Mouse (Mus musculus) heart, embryonic 16.5 days (tissue): ENCODE measurements around the gene Nfib. TPM values are rescaled to one million over a fixed set of nuclear protein-coding genes. Genes with fewer than 3 reads are reported as not detected.
A peak's percentile ranks its signal among the peaks of the same experiment; 100 is the strongest.

ENCODE experiments used
- ATAC-seq: fragments of 200-750 bp; cut with Nextera tagmentation; replicated peaks from 2 replicates; pipeline ENCODE4 v1.8.0; 2017; ENCODE audit warnings: moderate number of reproducible peaks; ENCODE audit not compliant: insufficient read depth, low FRiP score; ENCODE audit errors: extremely low read depth
- H3K27ac ChIP-seq: fragments of 300-500 bp; sonication (generic); 2 replicates; pipeline ENCODE4 v1.5.1; 2014; ENCODE audit warnings: mild to moderate bottlenecking, low read length, control low read depth, moderate library complexity
- H3K27me3 ChIP-seq: fragments of 300-500 bp; sonication (generic); 2 replicates; pipeline ENCODE4 v1.6.1; 2014; ENCODE audit warnings: low read length, mixed read lengths; ENCODE audit not compliant: control insufficient read depth, insufficient read depth
- H3K36me3 ChIP-seq: fragments of 300-500 bp; sonication (generic); 2 replicates; pipeline ENCODE4 v1.6.1; 2014; ENCODE audit not compliant: control insufficient read depth, insufficient read depth
- H3K4me1 ChIP-seq: fragments of 300-500 bp; sonication (generic); 2 replicates; pipeline ENCODE4 v1.6.1; 2014; ENCODE audit warnings: low read length, mixed read lengths; ENCODE audit not compliant: control insufficient read depth, insufficient read depth
- H3K4me2 ChIP-seq: fragments of 300-500 bp; sonication (generic); 2 replicates; pipeline ENCODE4 v1.6.1; 2014; ENCODE audit warnings: low read depth, mild to moderate bottlenecking, control low read depth, low read length
- H3K4me3 ChIP-seq: fragments of 300-500 bp; sonication (generic); 2 replicates; pipeline ENCODE4 v1.5.1; 2014; ENCODE audit warnings: mild to moderate bottlenecking, control low read depth, low read length
- H3K9ac ChIP-seq: fragments of 300-500 bp; sonication (generic); 2 replicates; pipeline ENCODE4 v1.6.1; 2014; ENCODE audit warnings: low read length, control low read depth
- H3K9me3 ChIP-seq: fragments of 300-500 bp; sonication (generic); replicated peaks from 2 replicates; pipeline ENCODE4 v1.6.1; 2016; ENCODE audit warnings: low read length; ENCODE audit not compliant: control insufficient read depth
- WGBS: fragments of 180-500 bp; shearing (Covaris S2); extraction: QIAGEN DNeasy Blood & Tissue Kit; methylation state at CpG from one replicate; pipeline ENCODE4 v1.1.7; 2014; 5-methylcytosine and 5-hydroxymethylcytosine counted together
- polyA plus RNA-seq: library from polyadenylated mRNA; unstranded; fragments of >200 nt; fragmentation: Nextera tagmentation; extraction: Ambion mirVana; gene quantifications from 2 replicates; pipeline ENCODE4 v1.2.1, GENCODE M21; 2015

The Nfib gene
- polyA plus RNA-seq, 1 experiment from 2014 or later = 56.7 TPM

DNA sequence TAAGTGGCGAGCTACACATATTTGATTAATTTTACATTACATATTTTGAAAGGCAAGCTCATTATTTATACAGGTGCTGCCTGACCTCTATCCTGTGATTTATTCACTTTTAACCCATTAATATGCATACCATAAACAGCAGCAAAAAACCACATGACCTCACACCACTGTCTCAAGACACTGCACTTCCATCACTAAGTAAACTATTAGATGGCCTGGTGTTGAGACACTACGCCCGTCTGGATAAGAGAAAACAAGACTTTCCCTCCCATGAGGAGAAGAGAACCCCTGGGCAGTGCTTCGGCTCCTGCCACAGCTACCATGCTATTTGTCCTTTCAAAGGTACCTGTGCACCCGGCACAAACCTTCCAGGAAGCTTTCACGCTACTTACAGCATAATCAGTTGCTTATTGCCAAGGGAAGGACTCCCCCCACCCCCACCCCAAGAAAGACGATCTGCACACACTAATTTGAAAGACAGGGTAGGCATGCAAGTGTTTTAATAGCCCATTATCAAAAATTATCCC lies 242.3 kb downstream of the Nfib start:
- Histone ChIP-seq H3K4me1 (peaks cover 71% of the 10 kb centered on the region), H3K9ac (no peak overlapping the region), H3K27me3 (no peaks in the 10 kb centered on the region), H3K9me3 (no peaks in the 10 kb centered on the region), H3K36me3 (no peaks in the 10 kb centered on the region; the same call in 1 of the 2 replicates), H3K4me2 (no peak overlapping the region), H3K4me3 (no peak overlapping the region), H3K27ac (peak overlapping the region; percentile 56; the same call in 1 of the 2 replicates)
- whole genome bisulfite sequencing = 58% methylated on average over 7 of the region's 7 CpGs
- no peak for ATAC-seq

DNA sequence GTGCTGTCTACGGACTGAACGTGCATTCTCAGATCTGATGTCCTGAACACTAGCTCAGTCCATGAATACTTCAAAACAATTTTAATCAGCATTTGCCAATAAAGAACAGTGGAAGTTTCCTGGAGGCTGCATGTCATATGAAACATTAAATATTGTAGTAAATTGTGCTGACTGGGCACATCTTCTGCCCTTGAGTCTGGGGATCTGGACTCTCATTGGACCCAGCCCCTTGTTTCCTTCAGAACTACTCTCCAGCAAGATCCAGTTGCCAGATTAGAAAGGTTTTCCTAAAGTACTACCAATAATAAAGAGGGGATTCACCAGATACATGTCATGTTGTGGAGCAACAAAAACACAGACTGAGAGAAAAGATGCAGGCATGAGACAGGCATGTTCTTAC lies 243.9 kb downstream of the Nfib start:
- Histone ChIP-seq H3K36me3 (no peaks in the 10 kb centered on the region; the same call in 1 of the 2 replicates), H3K9ac (no peak overlapping the region), H3K4me3 (no peak overlapping the region), H3K4me2 (no peak overlapping the region), H3K4me1 (peaks cover 66% of the 10 kb centered on the region), H3K27me3 (no peaks in the 10 kb centered on the region), H3K27ac (no peak overlapping the region), H3K9me3 (no peaks in the 10 kb centered on the region)
- no peak for ATAC-seq
- WGBS = 80% methylated on average over 2 of the region's 2 CpGs

DNA sequence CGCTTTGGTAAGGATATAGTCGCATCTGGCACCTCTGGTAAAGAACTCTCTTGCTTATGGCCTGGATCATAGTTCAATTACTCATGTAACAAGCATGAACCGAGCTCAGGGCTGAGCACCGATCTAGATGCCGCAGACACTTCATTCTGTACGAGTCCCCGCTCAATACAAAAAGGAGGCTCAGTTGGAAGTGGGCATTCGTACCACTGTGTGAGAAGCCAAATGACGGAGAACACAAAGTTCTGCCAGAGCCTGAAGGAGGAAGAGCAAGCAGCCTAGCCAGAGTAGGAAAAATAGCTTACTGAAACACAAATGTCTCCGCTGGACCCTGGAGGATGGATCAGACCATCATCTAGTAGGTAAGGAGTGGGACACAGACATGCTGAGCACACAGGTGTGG lies 246.7 kb downstream of the Nfib start:
- H3K27ac ChIP-seq = no peak overlapping the region
- no peak overlapping the region for H3K9ac ChIP-seq
- no peak overlapping the region for H3K4me3 ChIP-seq
- no peaks in the 10 kb centered on the region for H3K27me3 ChIP-seq
- H3K9me3 ChIP-seq = no peaks in the 10 kb centered on the region
- no peak overlapping the region for H3K4me2 ChIP-seq
- no peak for ATAC-seq
- peaks cover 4% of the 10 kb centered on the region for H3K36me3 ChIP-seq
- H3K4me1 ChIP-seq = peaks cover 51% of the 10 kb centered on the region
- 90% methylated on average over 10 of the region's 10 CpGs for WGBS

DNA sequence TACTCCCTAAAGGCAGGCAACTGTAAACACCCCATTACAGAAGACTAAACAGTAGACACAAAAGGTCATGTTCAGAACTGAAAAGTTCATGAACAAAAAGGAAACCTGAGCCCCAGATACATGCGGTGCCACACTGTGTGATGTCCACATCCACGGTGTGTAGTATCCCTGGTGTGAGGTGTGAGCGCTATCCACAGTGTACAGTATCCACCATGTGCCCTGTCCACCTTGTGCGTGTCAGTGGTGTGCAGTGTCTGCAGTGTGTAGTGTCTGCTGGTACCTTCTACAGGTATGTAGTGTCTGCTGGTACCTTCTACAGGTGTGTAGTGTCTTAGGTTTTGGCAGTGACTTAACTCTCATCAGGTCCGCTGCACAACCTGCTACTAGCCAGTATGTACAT lies 248.6 kb downstream of the Nfib start:
- ATAC-seq = no peak
- H3K4me1 ChIP-seq = peaks cover 57% of the 10 kb centered on the region
- WGBS = 85% methylated on average over 5 of the region's 5 CpGs

DNA sequence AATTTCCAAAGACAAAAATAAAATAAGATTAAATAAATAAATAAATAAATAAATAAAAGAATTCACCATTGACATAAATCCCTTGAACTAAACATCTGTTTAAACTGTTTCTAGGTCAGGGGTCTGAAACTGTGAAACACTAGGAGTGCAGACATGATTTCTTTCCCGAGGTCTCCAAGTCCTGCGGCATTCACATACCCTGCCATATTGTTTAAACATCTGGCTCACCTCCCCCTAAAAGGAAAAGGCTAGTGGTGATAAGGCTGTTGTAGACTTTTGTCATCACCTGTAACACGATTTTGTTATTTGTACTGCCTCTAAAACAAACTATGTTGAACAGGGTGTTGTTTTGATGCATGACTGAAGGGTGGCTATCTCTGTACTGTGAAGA lies 249.2 kb downstream of the Nfib start:
- Histone ChIP-seq H3K4me1 (peaks cover 60% of the 10 kb centered on the region), H3K4me3 (no peak overlapping the region), H3K36me3 (peaks cover 4% of the 10 kb centered on the region; the same call in 1 of the 2 replicates), H3K4me2 (no peak overlapping the region), H3K9me3 (no peaks in the 10 kb centered on the region), H3K27me3 (no peaks in the 10 kb centered on the region), H3K9ac (no peak overlapping the region), H3K27ac (no peak overlapping the region)
- no peak for ATAC-seq
- WGBS = 38% methylated on average over 3 of the region's 3 CpGs

More for the DNA sequence above, 248.6 kb downstream of the Nfib start:
- Histone ChIP-seq H3K9me3 (no peaks in the 10 kb centered on the region), H3K27me3 (no peaks in the 10 kb centered on the region), H3K36me3 (peaks cover 4% of the 10 kb centered on the region), H3K4me3 (no peak overlapping the region), H3K9ac (no peak overlapping the region), H3K27ac (no peak overlapping the region), H3K4me2 (no peak overlapping the region)

DNA sequence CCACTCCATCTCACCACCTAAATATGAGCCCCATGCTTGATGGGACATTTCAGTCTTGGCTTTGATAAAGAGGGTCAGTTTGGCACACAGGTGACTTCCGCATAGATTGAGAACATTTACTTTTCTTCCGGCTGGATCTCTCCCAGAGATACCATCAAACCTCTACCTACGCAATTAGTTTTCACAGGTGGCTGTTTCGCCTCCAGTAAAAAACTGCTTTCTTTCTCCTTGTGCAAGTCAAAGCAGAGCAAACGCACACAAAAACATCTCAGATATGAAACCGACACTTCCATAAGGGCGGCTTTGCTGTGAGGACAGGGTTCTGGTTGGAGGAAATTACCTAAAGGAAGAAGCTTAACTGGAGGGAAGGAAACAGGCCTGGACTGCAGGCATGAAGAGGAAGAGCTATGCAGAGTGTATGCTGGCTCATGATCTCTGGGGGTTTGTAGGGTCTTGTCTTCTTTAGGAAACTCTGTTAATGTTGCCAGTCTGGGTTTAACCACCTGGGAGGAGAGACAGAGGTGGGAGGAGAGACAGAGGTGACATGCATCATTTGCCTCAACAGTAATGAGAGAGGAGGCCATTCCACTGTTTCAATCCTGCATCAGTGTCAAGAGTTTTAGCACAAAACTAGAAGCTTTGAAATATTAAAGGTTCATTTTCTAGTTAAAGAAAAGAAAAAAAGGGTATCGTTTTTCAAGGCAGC lies 249.8 kb downstream of the Nfib start:
- Histone ChIP-seq H3K4me2 (no peak overlapping the region), H3K27me3 (no peaks in the 10 kb centered on the region), H3K4me3 (no peak overlapping the region), H3K9ac (no peak overlapping the region), H3K9me3 (no peaks in the 10 kb centered on the region), H3K4me1 (peaks cover 60% of the 10 kb centered on the region), H3K36me3 (peaks cover 4% of the 10 kb centered on the region; the same call in 1 of the 2 replicates), H3K27ac (0 out of 2 replicates have a peak overlapping the region, but pooled peaks have one; percentile 18)
- ATAC-seq = no peak
- WGBS = 85% methylated on average over 8 of the region's 8 CpGs

DNA sequence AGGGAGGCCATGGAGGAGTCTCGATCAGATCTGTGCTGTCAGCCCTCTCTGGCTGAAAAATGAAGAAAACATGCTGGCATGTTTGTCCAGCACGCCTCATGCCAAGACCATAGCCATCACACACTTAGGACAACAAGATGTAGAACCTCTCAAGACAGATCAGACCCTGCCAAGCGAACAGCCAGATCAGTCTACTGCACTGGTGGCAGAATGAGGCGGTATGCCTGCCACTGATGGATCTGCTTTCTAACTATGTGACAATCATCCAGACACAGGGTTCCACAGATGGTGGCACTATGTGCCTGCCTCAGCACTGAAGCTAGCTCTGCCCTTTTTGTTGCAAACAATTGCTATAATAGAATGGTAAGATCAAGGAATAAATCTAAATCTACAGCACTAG lies 250.6 kb downstream of the Nfib start:
- no peak for ATAC-seq
- H3K27me3 ChIP-seq = no peaks in the 10 kb centered on the region
- no peaks in the 10 kb centered on the region for H3K9me3 ChIP-seq
- peaks cover 58% of the 10 kb centered on the region for H3K4me1 ChIP-seq
- no peak overlapping the region for H3K27ac ChIP-seq
- H3K4me3 ChIP-seq = no peak overlapping the region
- 69% methylated on average over 4 of the region's 4 CpGs for WGBS
- no peak overlapping the region for H3K4me2 ChIP-seq
- no peak overlapping the region for H3K9ac ChIP-seq
- peaks cover 4% of the 10 kb centered on the region; the same call in 1 of the 2 replicates for H3K36me3 ChIP-seq

DNA sequence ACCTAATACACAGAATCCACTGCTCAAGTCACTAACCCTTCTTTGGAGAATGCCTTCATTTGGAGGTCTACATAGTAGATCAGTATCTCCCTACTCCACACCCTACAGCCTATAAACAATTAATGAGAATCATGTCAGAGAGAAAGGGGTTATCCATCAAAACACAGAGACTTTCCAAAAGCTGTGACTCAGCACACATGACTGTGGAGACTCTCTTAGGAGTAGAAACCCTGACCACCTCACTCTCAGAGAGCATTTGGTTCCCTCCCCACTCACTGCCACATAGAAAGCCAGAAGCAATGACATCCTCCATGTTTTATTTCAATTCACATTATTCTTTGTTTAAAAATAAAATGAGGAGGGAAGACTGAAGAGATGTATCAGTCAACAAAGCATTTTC lies 252.2 kb downstream of the Nfib start:
- no peaks in the 10 kb centered on the region for H3K27me3 ChIP-seq
- peaks cover 54% of the 10 kb centered on the region for H3K4me1 ChIP-seq
- H3K9ac ChIP-seq = no peak overlapping the region
- H3K36me3 ChIP-seq = peaks cover 4% of the 10 kb centered on the region; the same call in 1 of the 2 replicates
- H3K27ac ChIP-seq = no peak overlapping the region
- no peak overlapping the region for H3K4me2 ChIP-seq
- no peak overlapping the region for H3K4me3 ChIP-seq
- H3K9me3 ChIP-seq = no peaks in the 10 kb centered on the region
- no peak for ATAC-seq

DNA sequence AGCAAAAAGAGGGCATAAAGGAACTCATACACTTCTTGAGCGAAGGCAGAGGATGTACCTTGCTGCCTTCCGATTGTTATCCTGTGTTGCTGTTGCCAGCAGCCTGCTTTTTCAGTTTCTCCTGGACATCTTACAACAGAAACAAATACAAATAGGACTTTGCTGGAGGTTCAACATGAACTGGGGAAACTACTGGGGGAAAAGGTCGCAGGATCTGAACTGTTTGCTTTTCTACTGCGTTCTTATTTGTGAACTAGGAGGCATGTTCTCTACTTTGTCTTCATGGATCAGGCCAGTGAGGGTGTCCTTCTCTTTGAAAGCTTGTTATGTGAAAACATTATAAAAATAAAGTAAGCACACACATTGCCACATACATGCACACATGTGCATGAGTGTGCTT lies 252.6 kb downstream of the Nfib start:
- 69% methylated on average over 4 of the region's 4 CpGs for WGBS
- Histone ChIP-seq H3K9me3 (no peaks in the 10 kb centered on the region), H3K36me3 (peaks cover 4% of the 10 kb centered on the region; the same call in 1 of the 2 replicates), H3K27ac (no peak overlapping the region), H3K4me2 (no peak overlapping the region), H3K4me1 (peaks cover 53% of the 10 kb centered on the region), H3K27me3 (no peaks in the 10 kb centered on the region), H3K9ac (no peak overlapping the region), H3K4me3 (no peak overlapping the region)
- ATAC-seq = no peak
